ENCODE assay signal across 13 mouse cellular contexts in genomic region chr14:24035486-24036207, GRCm38 (mm10). TPM values are rescaled to one million over a fixed set of nuclear protein-coding genes. Genes with fewer than 3 reads are reported as not detected.
DNase-seq lines count a peak whose midpoint lies in the region; ATAC-seq and TF ChIP-seq lines count a peak whose summit lies in the region.
"Had no signal": no experiment of that assay in that cellular context is flagged by ENCODE, and none has a peak within 500 bp of the region (broad histone marks: within the 10 kb centered on the region; RNA-seq: fewer than 3 reads in every experiment).

No protein-coding gene starts in this region.

- H3K27ac ChIP-seq in heart, embryonic 10.5 days: peak overlapping the region; percentile 56; the same call in 1 of the 2 replicates
- H3K27ac ChIP-seq in hindbrain, postnatal 0 days: no peak overlapping the region
- no peak overlapping the region for H3K27ac ChIP-seq in kidney, embryonic 16.5 days (ENCODE audit: low read length)
- H3K27ac ChIP-seq: heart, adult 2 months; liver, embryonic 13.5 days had no signal

- H3K4me2 ChIP-seq in hindbrain, postnatal 0 days (ENCODE audit: low read depth, low read length): no peak overlapping the region
- no peak overlapping the region for H3K4me2 ChIP-seq in kidney, embryonic 16.5 days (replicated peaks; ENCODE audit: low read depth, low read length)
- H3K4me2 ChIP-seq: liver, embryonic 13.5 days had no signal

- H3K9me3 ChIP-seq in heart, embryonic 10.5 days: no peaks in the 10 kb centered on the region
- no peaks in the 10 kb centered on the region for H3K9me3 ChIP-seq in hindbrain, postnatal 0 days (ENCODE audit: low read length)
- H3K9me3 ChIP-seq in kidney, embryonic 16.5 days (ENCODE audit: low read length): no peaks in the 10 kb centered on the region
- H3K9me3 ChIP-seq: liver, embryonic 13.5 days had no signal

- 0 out of 2 replicates have a peak, but pooled peaks have one; percentile 9 for TF ChIP-seq CTCF in hindbrain, postnatal 0 days (IDR thresholded peaks at IDR 0.05; ENCODE audit: low read depth)

- no peaks in the 10 kb centered on the region for H3K27me3 ChIP-seq in heart, embryonic 10.5 days (ENCODE audit: insufficient read depth, poor library complexity, severe bottlenecking)
- H3K27me3 ChIP-seq in hindbrain, postnatal 0 days (ENCODE audit: insufficient read depth, low read length): no peaks in the 10 kb centered on the region
- no peaks in the 10 kb centered on the region for H3K27me3 ChIP-seq in kidney, embryonic 16.5 days (ENCODE audit: insufficient read depth, low read length)
- H3K27me3 ChIP-seq: liver, embryonic 13.5 days had no signal

- H3K4me3 ChIP-seq in heart, embryonic 10.5 days: no peak overlapping the region
- H3K4me3 ChIP-seq in hindbrain, postnatal 0 days (ENCODE audit: low read length): no peak overlapping the region
- no peak overlapping the region for H3K4me3 ChIP-seq in kidney, embryonic 16.5 days (ENCODE audit: low read length)
- H3K4me3 ChIP-seq: heart, adult 2 months; liver, embryonic 13.5 days had no signal

- peaks cover 31% of the 10 kb centered on the region for H3K4me1 ChIP-seq in heart, embryonic 10.5 days
- H3K4me1 ChIP-seq in hindbrain, postnatal 0 days (ENCODE audit: insufficient read depth, low read length): 0 out of 2 replicates have a peak, but pooled peaks cover 3% of the 10 kb centered on the region
- H3K4me1 ChIP-seq in kidney, embryonic 16.5 days (ENCODE audit: insufficient read depth, low read length): no peaks in the 10 kb centered on the region
- H3K4me1 ChIP-seq: liver, embryonic 13.5 days had no signal

- H3K36me3 ChIP-seq in heart, embryonic 10.5 days: no peaks in the 10 kb centered on the region
- no peaks in the 10 kb centered on the region for H3K36me3 ChIP-seq in hindbrain, postnatal 0 days (ENCODE audit: insufficient read depth, low read length)
- H3K36me3 ChIP-seq in kidney, embryonic 16.5 days (ENCODE audit: insufficient read depth, low read length): no peaks in the 10 kb centered on the region
- H3K36me3 ChIP-seq: liver, embryonic 13.5 days had no signal

- ATAC-seq in hindbrain, postnatal 0 days: no peak
- ATAC-seq in kidney, embryonic 16.5 days (ENCODE audit: low FRiP score, low TSS enrichment): no peak

- no peak for DNase-seq in heart, embryonic 10.5 days (ENCODE audit: low spot score)
- DNase-seq in heart, adult 9 months (ENCODE audit: low spot score in 2 of 2): no peak
- DNase-seq in adrenal gland, postnatal 14 days: peak; percentile 29
- DNase-seq in cerebellum, postnatal 25 days: peak; percentile 38 to 55
- peak; percentile 24 for DNase-seq in hindbrain, postnatal 0 days (ENCODE audit: low spot score)
- DNase-seq in testis, postnatal 10 days (ENCODE audit: low spot score): no peak
- no peak for DNase-seq in thymus, postnatal 14 days
- DNase-seq: heart, adult 2 months; layer of hippocampus, adult 9-11 months; liver, embryonic 13.5 days had no signal

- 10% methylated on average over 11 of the region's 11 CpGs for WGBS in heart, embryonic 10.5 days
- 23% methylated on average over 11 of the region's 11 CpGs for WGBS in hindbrain, postnatal 0 days
- 39% methylated on average over 11 of the region's 11 CpGs for WGBS in kidney, embryonic 16.5 days

- no peak overlapping the region for H3K9ac ChIP-seq in hindbrain, postnatal 0 days (replicated peaks; ENCODE audit: low read length)
- H3K9ac ChIP-seq in kidney, embryonic 16.5 days (replicated peaks; ENCODE audit: low read length): no peak overlapping the region
- H3K9ac ChIP-seq: liver, embryonic 13.5 days had no signal

RNA-seq across cellular contexts. Expression of gene Kcnma1, which starts 21.4 kb away (rescaled TPM):
- polyA plus RNA-seq in heart, embryonic 10.5 days (2016; fragmentation: Nextera tagmentation; extraction: Ambion mirVana): 0.05 and 0.16 TPM in 2 replicates
- total RNA-seq in adrenal gland, postnatal 14 days (2021): 43.9 and 45.2 TPM in 2 replicates
- total RNA-seq in hindbrain, postnatal 0 days (2014; rRNA removed): 36.1 and 36.8 TPM in 2 replicates
- 15.9 and 16.5 TPM in 2 replicates for polyA plus RNA-seq in hindbrain, postnatal 0 days (2015; fragmentation: Nextera tagmentation; extraction: Ambion mirVana)
- polyA plus RNA-seq in kidney, embryonic 16.5 days (2015; fragmentation: Nextera tagmentation; extraction: Ambion mirVana): 1.4 and 2.0 TPM in 2 replicates
- total RNA-seq: megakaryocyte progenitor cell, adult 5-6 weeks had no signal
- polyA plus RNA-seq: C2C12 had no signal

Comparison
In these comparisons a context has a peak if more than half of its experiments do, and no peak if none do; other contexts are left out.
1. DNase-seq: peak in adrenal gland, postnatal 14 days (single experiment), cerebellum, postnatal 25 days (2 of 2) and hindbrain, postnatal 0 days (single experiment); none in heart, embryonic 10.5 days (single experiment), heart, adult 9 months (0 of 2), testis, postnatal 10 days (single experiment) and thymus, postnatal 14 days (single experiment).